Mouse (Mus musculus): Measurements from ENCODE around the gene Kdm6b. TPM values are rescaled to one million over a fixed set of nuclear protein-coding genes. Genes with fewer than 3 reads are reported as not detected.

The Kdm6b gene
- total RNA-seq, 1 experiment from 2014 or later, result 4.4 TPM

DNA sequence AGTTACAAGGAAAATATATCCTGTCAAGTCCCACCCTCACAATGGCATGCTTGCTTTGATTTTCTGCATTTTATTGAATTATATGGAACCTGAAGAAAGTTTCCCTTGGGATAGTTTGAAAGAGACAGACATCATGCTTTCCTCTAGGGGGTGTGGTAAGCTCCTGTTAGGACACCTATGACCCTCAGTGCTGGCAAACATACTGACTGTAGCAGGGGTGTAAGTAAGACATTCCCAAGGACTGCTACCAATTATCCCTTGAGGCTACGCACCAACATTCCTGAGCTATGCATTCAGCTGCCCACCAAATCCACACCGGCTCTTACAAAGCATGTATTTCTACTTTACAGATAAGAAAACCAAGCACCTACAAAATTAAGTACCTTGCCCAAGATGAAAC lies 51.0 kb downstream of the Kdm6b start:
- ATAC-seq (replicated peaks in 1 of 2; ENCODE audit: insufficient read depth in 1 of 2, low FRiP score in 2 of 2, low TSS enrichment in 1 of 2, low read depth in 1 of 2, poor library complexity in 2 of 2, severe bottlenecking in 2 of 2), result no peak

GRCm38 (mm10) chr11:69362021-69362420 lies 51.5 kb downstream of the Kdm6b start:
- no peak for ATAC-seq (replicated peaks in 1 of 2; ENCODE audit: insufficient read depth in 1 of 2, low FRiP score in 2 of 2, low TSS enrichment in 1 of 2, low read depth in 1 of 2, poor library complexity in 2 of 2, severe bottlenecking in 2 of 2)

DNA sequence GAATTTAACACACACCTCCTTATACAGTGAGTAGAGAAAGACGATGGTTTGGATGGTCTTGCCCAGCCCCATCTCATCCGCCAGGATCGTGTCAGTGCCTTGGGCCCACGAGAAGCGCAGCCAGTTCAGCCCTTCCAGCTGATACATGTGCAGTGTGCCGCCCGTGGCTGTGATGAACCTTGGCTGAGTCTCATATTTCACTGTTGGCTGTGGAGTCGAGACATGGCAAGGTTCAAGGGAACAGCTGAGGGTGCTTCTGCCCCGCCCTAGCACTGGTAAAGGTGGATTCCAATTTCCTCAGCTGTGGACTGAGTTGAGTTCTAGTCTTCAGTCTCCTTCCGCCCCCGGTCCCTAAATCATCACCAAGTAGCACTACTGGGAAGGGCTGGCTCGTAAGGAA lies 55.8 kb downstream of the Kdm6b start:
- ATAC-seq (replicated peaks in 1 of 2; ENCODE audit: insufficient read depth in 1 of 2, low FRiP score in 2 of 2, low TSS enrichment in 1 of 2, low read depth in 1 of 2, poor library complexity in 2 of 2, severe bottlenecking in 2 of 2), result no peak

DNA sequence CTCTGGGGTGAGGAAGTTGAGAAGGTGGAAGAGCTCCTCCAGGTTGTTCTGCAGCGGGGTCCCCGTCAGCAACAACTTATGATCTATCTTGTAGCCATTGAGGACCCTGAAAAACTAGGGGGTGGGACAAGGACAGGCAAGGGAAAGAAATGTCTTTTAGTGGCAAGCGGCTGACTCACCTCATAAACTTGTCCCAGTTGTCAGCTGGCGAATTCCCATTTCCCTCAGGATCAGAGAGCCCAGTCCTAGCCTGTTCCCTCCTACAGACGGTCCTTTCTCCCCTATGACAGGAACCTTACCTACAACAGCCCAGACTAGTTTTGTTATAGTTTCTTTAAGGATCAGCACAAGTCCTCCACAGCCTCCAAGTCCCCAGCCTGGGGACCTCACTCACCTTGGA lies 56.9 kb downstream of the Kdm6b start:
- no peak for ATAC-seq (replicated peaks in 1 of 2; ENCODE audit: insufficient read depth in 1 of 2, low FRiP score in 2 of 2, low TSS enrichment in 1 of 2, low read depth in 1 of 2, poor library complexity in 2 of 2, severe bottlenecking in 2 of 2)

Other genes starting within 250 kb of the Kdm6b start
- 0.30 TPM in 1 of 2 replicates, not detected in the other for gene Alox8, start 215.8 kb downstream of the Kdm6b start, total RNA-seq (2017)
- gene Gucy2e, start 176.6 kb downstream of the Kdm6b start, total RNA-seq (2017), result not detected in 2 replicates
- gene Cntrob, start 89.9 kb downstream of the Kdm6b start, total RNA-seq (2017), result 23.0 and 30.4 TPM in 2 replicates
- 48.6 and 57.3 TPM in 2 replicates for gene Trappc1, start 89.7 kb downstream of the Kdm6b start, total RNA-seq (2017)
- 1.1 TPM in 1 of 2 replicates, not detected in the other for gene Kcnab3, start 87.4 kb downstream of the Kdm6b start, total RNA-seq (2017)
- 10.7 and 14.6 TPM in 2 replicates for gene Rnf227, start 73.2 kb downstream of the Kdm6b start, total RNA-seq (2017)
- gene Chd3, start 44.3 kb downstream of the Kdm6b start, total RNA-seq (2017), result 98.4 and 128 TPM in 2 replicates
- gene Naa38, start 18.2 kb downstream of the Kdm6b start, total RNA-seq (2017), result 93.2 and 152 TPM in 2 replicates
- gene Cyb5d1, start 18.0 kb downstream of the Kdm6b start, total RNA-seq (2017), result 59.7 and 69.7 TPM in 2 replicates
- 0.74 and 1.5 TPM in 2 replicates for gene Tmem88, start 15.4 kb downstream of the Kdm6b start, total RNA-seq (2017)
- under 0.01 TPM in 1 of 2 replicates, not detected in the other for gene Dnah2, start 135.4 kb upstream of the Kdm6b start, total RNA-seq (2017)
- gene Efnb3, start 146.5 kb upstream of the Kdm6b start, total RNA-seq (2017), result 0.10 TPM in 1 of 2 replicates, not detected in the other
- 4.6 and 6.4 TPM in 2 replicates for gene Wrap53, start 166.6 kb upstream of the Kdm6b start, total RNA-seq (2017)
- 68.4 and 96.6 TPM in 2 replicates for gene Trp53, start 166.7 kb upstream of the Kdm6b start, total RNA-seq (2017)
- 1.0 and 7.6 TPM in 2 replicates for gene Atp1b2, start 192.3 kb upstream of the Kdm6b start, total RNA-seq (2017)
- not detected in 2 replicates for gene Shbg, start 204.2 kb upstream of the Kdm6b start, total RNA-seq (2017)
- 1.4 TPM in 1 of 2 replicates, not detected in the other for gene Sat2, start 208.3 kb upstream of the Kdm6b start, total RNA-seq (2017)
- 51.2 and 60.8 TPM in 2 replicates for gene Fxr2, start 219.3 kb upstream of the Kdm6b start, total RNA-seq (2017)
- gene Sox15, start 241.6 kb upstream of the Kdm6b start, total RNA-seq (2017), result 1.5 TPM in 1 of 2 replicates, not detected in the other
- gene Mpdu1, start 249.0 kb upstream of the Kdm6b start, total RNA-seq (2017), result 41.3 and 73.7 TPM in 2 replicates